Comparison of ENCODE assay signal across 17 mouse cellular contexts in genomic region chr2:164956195-164956594, GRCm38 (mm10). TPM values are rescaled to one million over a fixed set of nuclear protein-coding genes. Genes with fewer than 3 reads are reported as not detected.
DNase-seq lines count a peak whose midpoint lies in the region; ATAC-seq and TF ChIP-seq lines count a peak whose summit lies in the region.
"Had no signal": no experiment of that assay in that cellular context is flagged by ENCODE, and none has a peak within 500 bp of the region (broad histone marks: within the 10 kb centered on the region; RNA-seq: fewer than 3 reads in every experiment).

No protein-coding gene starts in this region.

- no peak for TF ChIP-seq CTCF in cerebellum, adult 2 months (IDR thresholded peaks at IDR 0.05; ENCODE audit: borderline replicate concordance, insufficient read depth, low read depth, low read length)
- no peak for TF ChIP-seq CTCF in E14TG2a.4 (conservative IDR thresholded peaks at IDR 0.05; ENCODE audit: low read length)

- 0 out of 2 replicates have a peak, but pooled peaks cover 3% of the 10 kb centered on the region for H3K9me3 ChIP-seq in E14TG2a.4 (ENCODE audit: low read length)
- H3K9me3 ChIP-seq in hindbrain, embryonic 14.5 days (ENCODE audit: control insufficient read depth, low read length) = no peaks in the 10 kb centered on the region
- H3K9me3 ChIP-seq: forebrain, embryonic 13.5 days; forebrain, embryonic 15.5 days had no signal

- no peak for TF ChIP-seq POLR2A in cerebellum, adult 2 months (IDR thresholded peaks at IDR 0.05; ENCODE audit: borderline replicate concordance, insufficient read depth, low read length)

- H3K4me1 ChIP-seq in cerebellum, adult 2 months (ENCODE audit: control insufficient read depth, insufficient read depth, low read length) = peaks cover 8% of the 10 kb centered on the region
- peaks cover 61% of the 10 kb centered on the region for H3K4me1 ChIP-seq in E14TG2a.4 (replicated peaks; ENCODE audit: low read depth, low read length)
- peaks cover 8% of the 10 kb centered on the region; the same call in 1 of the 2 replicates for H3K4me1 ChIP-seq in hindbrain, embryonic 14.5 days (replicated peaks; ENCODE audit: control insufficient read depth, insufficient read depth, low read length)

- ATAC-seq in hindbrain, embryonic 14.5 days (ENCODE audit: low FRiP score) = no peak
- ATAC-seq: CD4-positive, CD25-positive, alpha-beta regulatory T cell, adult 4 months; forebrain, embryonic 13.5 days; forebrain, embryonic 15.5 days; forebrain, postnatal 0 days had no signal

- H3K36me3 ChIP-seq in E14TG2a.4 (ENCODE audit: insufficient read depth, low read length) = no peaks in the 10 kb centered on the region
- no peaks in the 10 kb centered on the region for H3K36me3 ChIP-seq in hindbrain, embryonic 14.5 days (replicated peaks; ENCODE audit: control insufficient read depth, insufficient read depth)
- H3K36me3 ChIP-seq: forebrain, embryonic 15.5 days had no signal

- H3K9ac ChIP-seq in hindbrain, embryonic 14.5 days = no peak overlapping the region
- H3K9ac ChIP-seq: forebrain, embryonic 13.5 days; forebrain, embryonic 15.5 days; forebrain, postnatal 0 days had no signal

- peak; percentile 11 for DNase-seq in cerebellum, adult 9-11 months
- no peak for DNase-seq in cerebellum, adult 2 months
- DNase-seq in ZHBTc4 (ENCODE audit: low read depth, low spot score) = peak; percentile 55
- DNase-seq in spleen, adult 12 weeks (ENCODE audit: low spot score) = no peak
- no peak for DNase-seq in hindbrain, embryonic 14.5 days (ENCODE audit: low spot score)
- DNase-seq: adrenal gland, adult 2 months; adrenal gland, postnatal 10 days; adrenal gland, postnatal 25 days; B cell, adult 2 months; cerebellum, adult 8-10 months; cerebellum, postnatal 10 days; cerebellum, postnatal 25 days; forebrain, postnatal 0 days had no signal

- no peak overlapping the region for H3K4me3 ChIP-seq in cerebellum, adult 2 months (replicated peaks; ENCODE audit: insufficient read depth, low read depth, low read length)
- H3K4me3 ChIP-seq in E14TG2a.4 (replicated peaks; ENCODE audit: low read length) = peak overlapping the region; percentile 23; the same call in 1 of the 2 replicates
- no peak overlapping the region for H3K4me3 ChIP-seq in hindbrain, embryonic 14.5 days (replicated peaks; ENCODE audit: low read length)
- H3K4me3 ChIP-seq: forebrain, embryonic 13.5 days; forebrain, embryonic 15.5 days had no signal

- no peaks in the 10 kb centered on the region for H3K27me3 ChIP-seq in cerebellum, adult 2 months (ENCODE audit: control insufficient read depth, insufficient read depth, low read length)
- H3K27me3 ChIP-seq in E14TG2a.4 (ENCODE audit: insufficient read depth, low read length) = peaks cover 38% of the 10 kb centered on the region
- H3K27me3 ChIP-seq in hindbrain, embryonic 14.5 days (ENCODE audit: control insufficient read depth, insufficient read depth, low read length) = peaks cover 25% of the 10 kb centered on the region

- H3K4me2 ChIP-seq in hindbrain, embryonic 14.5 days (replicated peaks) = no peak overlapping the region
- H3K4me2 ChIP-seq: forebrain, embryonic 13.5 days; forebrain, embryonic 15.5 days had no signal

- WGBS in cerebellum, adult 2 months = 78% methylated on average over 5 of the region's 5 CpGs
- WGBS in hindbrain, embryonic 14.5 days = 74% methylated on average over 5 of the region's 5 CpGs

- no peak overlapping the region for H3K27ac ChIP-seq in cerebellum, adult 2 months (ENCODE audit: insufficient read depth, low read length)
- H3K27ac ChIP-seq in hindbrain, embryonic 14.5 days = no peak overlapping the region
- H3K27ac ChIP-seq: forebrain, embryonic 13.5 days; forebrain, embryonic 15.5 days had no signal

RNA-seq across cellular contexts. Expression of gene Slc12a5, which starts 4.4 kb away (rescaled TPM):
- 386 and 396 TPM in 2 replicates for polyA plus RNA-seq in cerebellum, adult 2 months (2012; rRNA removed)
- polyA plus RNA-seq in hindbrain, embryonic 14.5 days (2014; fragmentation: Nextera tagmentation; extraction: Ambion mirVana) = 62.1 and 73.6 TPM in 2 replicates

RNA-seq across cellular contexts. Expression of gene Mmp9, which starts 15.6 kb away (rescaled TPM):
- polyA plus RNA-seq in cerebellum, adult 2 months (2012; rRNA removed) = 3.3 and 3.7 TPM in 2 replicates
- polyA plus RNA-seq in hindbrain, embryonic 14.5 days (2014; fragmentation: Nextera tagmentation; extraction: Ambion mirVana) = 28.8 and 33.2 TPM in 2 replicates

RNA-seq across cellular contexts. Expression of gene Zfp335, which starts 44.6 kb away (rescaled TPM):
- 32.0 and 34.7 TPM in 2 replicates for polyA plus RNA-seq in cerebellum, adult 2 months (2012; rRNA removed)
- polyA plus RNA-seq in hindbrain, embryonic 14.5 days (2014; fragmentation: Nextera tagmentation; extraction: Ambion mirVana) = 14.6 and 15.4 TPM in 2 replicates

Comparison
In these comparisons a context has a peak if more than half of its experiments do, and no peak if none do; other contexts are left out.
1. DNase-seq: peak in cerebellum, adult 9-11 months (single experiment) and ZHBTc4 (single experiment); none in cerebellum, adult 2 months (0 of 2), spleen, adult 12 weeks (single experiment) and hindbrain, embryonic 14.5 days (single experiment).